Mouse (Mus musculus): ENCODE measurements at regions not wholly inside any gene's neighbourhood (a gene's known extent, or its start where the extent isn't known, plus 50 kb on each side); places are given as distances from the start of the nearest gene placed in this dataset.
"Not testable (repeated sequence)": the region's sequence is repeated elsewhere in the genome, so short reads cannot be mapped to it uniquely, and the experiment has no call there.

DNA sequence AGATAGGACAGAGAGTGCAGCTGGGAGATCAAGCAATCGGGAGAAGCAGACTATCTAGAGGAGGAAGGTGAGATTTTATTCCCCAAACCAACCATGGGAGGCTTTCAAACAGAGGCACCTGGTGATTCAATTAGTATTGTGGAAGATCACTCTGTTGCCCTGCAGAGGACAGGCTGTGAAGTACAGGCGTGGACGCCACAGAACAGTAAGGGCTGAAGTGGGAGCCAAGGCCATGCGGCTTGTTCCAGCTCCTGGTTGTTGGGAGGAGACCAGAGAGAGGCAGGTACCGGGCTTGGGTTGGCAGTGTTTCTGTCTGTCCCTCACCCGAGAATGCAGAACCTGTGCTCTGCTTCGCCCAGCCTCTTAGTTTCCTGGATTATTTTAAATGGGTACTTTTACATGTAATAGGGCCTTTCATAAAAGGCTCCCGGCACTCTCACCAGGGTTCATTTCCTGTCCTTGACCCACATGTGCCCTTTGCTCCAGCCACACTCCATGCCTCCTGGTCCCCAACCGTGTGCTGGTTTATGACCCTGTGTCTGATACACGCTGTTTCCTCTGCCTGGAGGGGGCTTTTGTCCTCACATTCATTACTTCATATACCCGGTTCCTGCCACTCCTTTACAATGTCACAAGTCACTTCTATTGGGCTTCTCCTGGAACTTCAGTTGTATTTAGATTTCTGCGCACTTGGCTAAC is 58.3 kb downstream of the Vcpkmt start:
- intact Hi-C loops (cut with DNase I) = no loop called here
- DNase-seq = peak in 1 of 2 experiments; percentile 23

DNA sequence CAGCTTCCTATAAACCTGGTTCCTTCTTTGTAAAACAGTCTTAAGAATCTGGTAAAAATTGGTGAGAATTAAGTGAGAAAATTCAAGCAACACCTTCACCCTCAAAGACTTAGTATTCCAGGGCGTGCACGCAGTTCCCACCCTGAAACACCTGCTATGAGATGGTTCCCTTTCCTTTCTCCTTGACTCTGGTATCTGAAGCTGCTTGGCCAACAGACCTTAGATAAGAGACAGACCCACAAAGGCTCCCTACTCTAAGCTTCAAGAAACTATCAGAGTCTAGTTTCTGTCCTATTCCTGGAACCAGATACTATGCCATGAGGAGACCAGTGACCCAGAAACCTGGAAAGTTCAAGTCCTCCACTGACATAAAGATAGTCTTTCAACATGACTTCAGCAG is 63.0 kb downstream of the Vcpkmt start:
- intact Hi-C loops (cut with DNase I) = no loop called here
- no peak for DNase-seq

DNA sequence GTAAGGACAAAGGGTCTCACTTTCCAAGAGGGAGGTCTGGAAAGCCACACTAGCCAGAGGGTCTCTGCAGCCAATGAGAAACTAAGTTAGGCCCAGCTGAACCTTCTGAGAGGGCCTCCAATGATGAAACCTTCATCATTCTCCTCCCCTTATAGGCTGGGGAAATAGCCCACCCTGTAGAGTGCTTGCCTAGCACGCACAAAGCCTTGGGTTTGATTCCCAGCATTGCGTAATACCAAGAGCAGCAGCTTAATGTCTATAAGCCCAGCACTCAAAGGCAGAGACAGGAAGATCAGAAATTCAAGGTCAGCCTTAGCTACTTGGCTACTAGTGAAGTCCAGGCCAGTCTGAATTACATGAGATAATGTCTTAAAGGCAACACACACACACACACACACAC is 63.8 kb downstream of the Vcpkmt start:
- DNase-seq = no peak
- intact Hi-C loops (cut with DNase I) = no loop called here

DNA sequence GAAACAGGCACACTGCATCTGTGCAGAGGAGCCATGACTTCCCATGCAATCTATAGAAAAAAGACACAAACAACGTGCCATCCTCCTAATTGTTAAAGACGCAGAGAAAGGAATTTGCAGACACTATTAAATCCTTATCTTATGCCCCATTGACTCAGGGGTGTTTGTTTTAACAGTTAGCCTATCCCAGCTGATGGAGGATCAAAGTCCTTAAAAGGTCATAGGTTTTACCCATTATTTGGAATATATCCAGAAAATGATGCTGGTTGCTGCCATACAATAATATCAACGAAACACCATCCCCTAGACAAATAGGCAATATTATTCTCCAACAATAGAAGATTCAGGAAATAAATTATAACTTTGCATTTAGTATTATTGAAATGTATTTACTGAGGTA is 65.2 kb downstream of the Vcpkmt start:
- intact Hi-C loops (cut with DNase I) = no loop called here
- no peak for DNase-seq

DNA sequence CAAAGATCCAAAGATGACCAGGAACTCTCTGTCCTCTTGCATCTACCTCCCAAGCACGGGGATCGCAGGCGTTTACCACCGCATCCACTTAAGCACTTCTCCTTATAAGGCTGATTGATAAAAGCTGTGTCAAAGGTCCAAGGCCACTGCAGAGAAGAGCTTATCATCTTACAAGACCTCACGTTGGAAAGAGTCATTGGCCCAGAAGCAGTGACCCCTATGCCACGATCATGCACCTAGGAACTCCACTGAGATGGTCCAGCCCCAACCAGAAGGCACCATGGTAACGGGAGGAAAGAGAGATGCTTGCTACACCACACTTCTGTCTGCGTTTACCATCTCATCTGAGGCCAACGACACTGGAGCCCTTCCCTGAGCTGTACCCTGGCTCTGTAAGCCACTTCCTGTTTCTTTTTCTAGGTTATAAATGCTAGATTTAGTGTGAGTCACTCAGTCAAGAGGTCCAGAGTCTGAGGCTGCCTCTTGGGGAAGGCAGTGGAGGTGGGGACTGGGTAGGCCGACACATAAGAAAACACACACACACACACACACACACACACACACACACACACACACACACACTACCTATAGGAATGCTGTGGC is 66.4 kb downstream of the Vcpkmt start:
- no peak for DNase-seq
- intact Hi-C loops (cut with DNase I) = no loop called here

DNA sequence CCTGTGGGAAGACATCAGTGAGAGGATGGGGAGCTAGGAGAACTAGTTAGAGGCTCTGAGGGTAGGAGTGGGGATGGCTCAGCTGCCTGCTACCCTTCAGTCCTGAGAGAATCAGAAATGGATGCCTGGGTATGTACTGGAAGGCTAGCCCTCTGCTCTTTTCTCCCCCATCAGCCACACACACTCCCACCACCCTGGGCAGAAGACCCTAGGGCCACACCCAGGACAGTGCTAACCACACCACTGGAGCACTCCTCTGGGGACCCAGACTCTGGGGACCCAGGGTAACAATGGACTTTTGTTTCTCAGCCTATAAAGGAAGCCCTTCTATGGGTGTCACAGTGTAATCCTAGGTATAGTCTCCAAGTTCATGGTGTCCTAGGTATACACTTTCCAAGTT is 67.0 kb downstream of the Vcpkmt start:
- no peak for DNase-seq
- intact Hi-C loops (cut with DNase I) = no loop called here

DNA sequence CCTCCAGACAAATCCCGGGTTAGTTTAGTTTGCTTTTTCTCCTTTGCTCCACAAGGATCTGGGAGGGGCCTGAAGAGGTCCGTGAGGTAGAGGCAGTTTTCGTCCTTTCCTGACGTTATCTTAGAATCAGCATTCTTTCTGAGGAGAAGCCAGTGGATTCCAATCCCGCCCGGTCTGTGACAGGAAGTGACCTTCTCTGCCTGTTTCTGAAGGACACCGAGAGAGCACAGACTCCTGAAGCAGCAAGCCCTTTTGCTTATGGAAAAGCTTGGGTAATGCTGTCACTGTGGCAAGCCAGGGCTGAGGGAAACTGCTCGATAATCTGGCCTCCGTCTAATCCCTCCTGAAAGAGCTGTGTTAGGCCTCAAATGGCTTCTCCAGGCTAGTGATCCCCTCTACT is 67.7 kb downstream of the Vcpkmt start:
- peak in 1 of 2 experiments; percentile 36 for DNase-seq
- intact Hi-C loops (cut with DNase I) = no loop called here

DNA sequence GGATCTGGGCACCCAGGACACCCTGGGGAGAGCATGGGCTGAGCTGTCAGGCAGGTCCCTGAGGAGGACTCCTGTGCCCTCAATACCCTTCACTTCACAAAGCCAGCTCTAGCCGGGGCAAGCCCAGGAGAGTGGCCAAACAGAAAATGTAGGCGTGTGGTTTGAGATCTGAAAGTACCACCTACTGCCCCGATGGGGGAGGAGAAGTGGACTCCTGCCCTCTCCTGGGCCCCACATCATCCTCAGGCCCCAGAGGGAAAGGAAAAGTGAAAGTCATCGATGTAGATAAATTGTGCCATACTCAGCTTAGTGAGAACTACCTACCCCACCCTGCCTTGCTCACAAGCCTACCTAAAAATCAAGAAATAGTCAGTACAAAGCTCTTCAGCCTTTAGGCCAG is 69.7 kb downstream of the Vcpkmt start:
- no peak for DNase-seq
- intact Hi-C loops (cut with DNase I) = no loop called here

DNA sequence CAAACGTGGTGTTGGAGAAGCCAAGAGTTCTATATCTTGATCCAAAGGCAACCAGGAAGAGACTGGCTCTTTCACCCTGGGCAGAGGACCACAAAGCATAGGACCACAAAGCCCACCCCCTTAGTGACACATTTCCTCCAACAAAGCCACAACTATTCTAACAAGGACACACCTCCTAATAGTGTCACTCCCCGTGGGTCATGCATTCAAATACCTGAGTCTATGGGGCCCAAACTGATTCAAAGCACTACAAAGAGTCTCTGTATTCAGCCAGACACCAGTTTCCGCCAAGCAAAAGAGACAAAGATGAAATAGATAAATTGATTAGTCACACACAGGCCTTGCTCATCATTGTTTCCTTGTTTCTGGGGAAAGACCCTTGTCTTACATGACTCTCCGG is 72.1 kb downstream of the Vcpkmt start:
- intact Hi-C loops (cut with DNase I) = no loop called here

DNA sequence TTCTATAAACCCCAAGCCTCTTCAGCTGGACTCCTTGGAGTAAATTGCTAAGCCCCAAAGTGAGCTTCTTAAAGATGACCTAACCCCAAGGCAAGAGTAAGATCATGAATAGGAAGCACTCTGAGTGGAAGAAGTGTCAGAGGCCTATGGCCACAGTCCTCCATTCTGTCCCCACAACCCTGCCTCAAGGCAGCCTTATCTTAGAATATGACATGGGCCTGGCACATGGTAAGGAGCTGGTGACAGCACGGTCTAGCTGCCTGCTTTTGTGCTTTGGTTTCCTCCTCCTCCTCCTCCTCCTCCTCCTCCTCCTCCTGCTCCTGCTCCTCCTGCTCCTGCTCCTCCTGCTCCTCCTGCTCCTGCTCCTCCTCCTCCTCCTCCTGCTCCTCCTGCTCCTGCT is 73.6 kb downstream of the Vcpkmt start:
- DNase-seq; intact Hi-C loops (cut with DNase I): not testable (repeated sequence)

More for the DNA sequence above, 72.1 kb downstream of the Vcpkmt start:
- DNase-seq = no peak

DNA sequence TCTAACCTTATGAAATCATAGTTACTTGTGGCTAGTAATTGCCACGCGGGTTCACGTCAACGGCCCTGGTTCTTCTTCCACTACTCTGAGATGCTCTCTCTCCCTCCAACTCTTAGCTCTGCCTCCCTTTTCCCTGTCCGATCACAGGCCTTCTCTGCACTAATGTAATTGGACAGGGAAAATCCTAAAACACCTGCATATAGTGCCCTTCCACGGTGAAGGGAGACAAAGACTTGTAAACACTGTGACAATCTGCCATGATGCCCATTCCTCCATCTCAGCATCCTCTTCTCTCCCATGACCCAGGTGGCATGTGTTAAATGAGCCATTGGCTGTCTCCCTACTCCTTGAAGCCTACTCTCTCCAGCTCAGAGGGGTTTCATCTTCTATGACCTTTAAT is 74.9 kb downstream of the Vcpkmt start:
- intact Hi-C loops (cut with DNase I) = no loop called here
- no peak for DNase-seq

DNA sequence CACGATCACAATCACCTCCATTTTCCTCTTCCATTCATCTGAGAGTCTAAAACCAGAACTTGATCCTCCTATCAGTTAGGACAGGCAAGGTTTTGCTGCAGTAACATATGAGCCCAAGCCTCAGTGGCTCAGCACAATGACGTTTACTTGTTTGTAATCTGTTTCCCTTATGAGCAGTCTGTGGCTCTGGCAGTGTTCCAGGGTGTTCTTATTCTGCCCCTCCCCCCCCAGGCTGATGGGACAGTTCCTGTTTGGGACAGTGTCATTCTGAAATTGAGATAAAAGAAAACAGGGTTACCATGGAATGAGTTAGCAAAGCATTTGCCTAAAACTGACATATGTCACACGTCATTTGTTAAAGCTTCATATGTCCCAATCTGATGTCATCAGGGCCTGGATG is 75.5 kb downstream of the Vcpkmt start:
- DNase-seq = peak in 1 of 2 experiments; percentile 29
- intact Hi-C loops (cut with DNase I) = no loop called here

DNA sequence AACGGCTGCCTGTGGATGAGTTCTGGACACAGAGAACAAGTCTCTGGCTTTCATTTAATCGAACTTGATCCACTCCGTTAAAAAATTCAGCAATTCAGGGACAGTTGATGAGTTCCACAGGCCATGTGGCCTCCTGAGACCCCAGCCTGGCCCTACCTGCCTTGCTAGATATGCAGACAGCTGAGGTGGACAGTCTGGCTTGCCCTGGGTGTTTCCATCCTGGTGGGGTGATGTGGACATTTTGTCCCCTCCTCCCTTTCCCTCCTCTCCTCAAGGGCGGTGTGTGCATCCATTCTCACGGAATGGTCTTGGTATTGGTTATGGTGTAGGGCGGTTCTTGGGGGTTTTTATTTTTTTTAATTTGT is 80.1 kb downstream of the Vcpkmt start:
- intact Hi-C loops (cut with DNase I) = loop anchor here (2.0 to 5.0 kb wide), 4 partner anchors 34 to 130 kb away; partner anchors contain the start of genes Arf6 and Gm9887

DNA sequence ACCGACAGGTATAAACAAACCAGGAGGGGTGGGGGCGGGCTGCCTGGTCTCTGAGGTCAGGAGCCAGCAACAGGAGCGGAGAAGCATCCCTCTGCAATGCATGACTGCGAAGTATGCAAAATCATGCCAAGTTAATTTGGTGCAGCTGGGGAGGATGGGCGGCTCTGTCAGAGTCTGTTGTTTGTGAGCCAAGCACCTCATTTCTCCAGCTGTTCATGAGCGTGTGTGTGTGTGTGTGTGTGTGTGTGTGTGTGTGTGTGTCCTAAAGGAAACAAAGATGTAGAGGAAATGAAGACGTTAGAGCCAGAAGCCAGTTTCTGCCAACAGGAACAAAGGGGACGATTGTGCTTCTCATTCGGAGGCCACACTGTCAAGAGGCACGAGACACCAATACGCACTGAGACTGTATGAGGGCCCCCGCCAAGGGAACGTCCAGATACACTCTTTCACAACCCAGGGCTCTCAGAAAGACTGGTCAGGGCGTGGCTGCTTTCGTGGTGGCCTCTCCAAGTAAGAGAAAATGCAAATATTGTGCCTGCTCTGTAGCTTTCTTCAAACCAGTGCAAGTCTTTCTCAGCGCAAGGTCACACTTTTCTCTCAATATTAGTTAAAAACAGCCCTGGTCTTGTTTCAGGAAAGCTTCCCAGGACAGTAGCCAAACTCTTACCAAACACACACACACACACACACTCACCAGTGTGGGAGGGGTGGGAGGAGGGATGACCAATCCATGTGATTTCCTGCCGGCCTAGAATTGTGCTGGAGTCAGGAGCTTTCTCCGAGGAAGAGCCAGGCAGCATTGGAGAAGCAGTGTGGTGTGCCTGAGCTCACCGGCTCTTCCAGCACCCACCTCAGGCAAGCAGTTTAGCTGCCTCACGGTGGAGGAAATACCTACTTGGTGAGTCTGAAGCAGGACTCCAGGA is 80.8 kb downstream of the Vcpkmt start:
- intact Hi-C loops (cut with DNase I) = loop anchor here (2.0 to 5.0 kb wide), 5 partner anchors 35 to 129 kb away; partner anchors contain the start of genes Arf6 and Gm9887
- peak; percentile 81 to 84 for DNase-seq

More for the DNA sequence above, 80.1 kb downstream of the Vcpkmt start:
- no peak for DNase-seq

DNA sequence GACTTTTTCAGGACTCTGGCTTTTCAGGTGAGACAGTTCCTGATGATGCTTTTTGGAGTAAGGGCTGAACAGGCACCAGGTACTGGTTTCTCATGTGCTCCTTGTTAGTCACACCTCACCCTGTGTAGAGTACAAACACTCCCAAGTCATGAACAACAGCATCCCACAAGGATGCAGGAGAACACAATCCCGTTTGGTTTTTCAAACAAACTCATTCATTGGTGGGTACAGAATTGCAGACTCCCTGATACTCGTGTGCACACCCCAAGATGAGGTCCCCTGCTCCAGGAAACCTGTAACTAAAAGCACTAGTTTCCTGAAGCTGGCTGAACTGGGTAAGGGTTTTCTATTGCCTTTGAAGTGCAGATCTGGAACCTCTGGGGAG is 81.5 kb downstream of the Vcpkmt start:
- intact Hi-C loops (cut with DNase I) = loop anchor here (2.0 to 5.0 kb wide), 2 partner anchors 39 to 55 kb away; no protein-coding TSS in a partner anchor
- DNase-seq = no peak

DNA sequence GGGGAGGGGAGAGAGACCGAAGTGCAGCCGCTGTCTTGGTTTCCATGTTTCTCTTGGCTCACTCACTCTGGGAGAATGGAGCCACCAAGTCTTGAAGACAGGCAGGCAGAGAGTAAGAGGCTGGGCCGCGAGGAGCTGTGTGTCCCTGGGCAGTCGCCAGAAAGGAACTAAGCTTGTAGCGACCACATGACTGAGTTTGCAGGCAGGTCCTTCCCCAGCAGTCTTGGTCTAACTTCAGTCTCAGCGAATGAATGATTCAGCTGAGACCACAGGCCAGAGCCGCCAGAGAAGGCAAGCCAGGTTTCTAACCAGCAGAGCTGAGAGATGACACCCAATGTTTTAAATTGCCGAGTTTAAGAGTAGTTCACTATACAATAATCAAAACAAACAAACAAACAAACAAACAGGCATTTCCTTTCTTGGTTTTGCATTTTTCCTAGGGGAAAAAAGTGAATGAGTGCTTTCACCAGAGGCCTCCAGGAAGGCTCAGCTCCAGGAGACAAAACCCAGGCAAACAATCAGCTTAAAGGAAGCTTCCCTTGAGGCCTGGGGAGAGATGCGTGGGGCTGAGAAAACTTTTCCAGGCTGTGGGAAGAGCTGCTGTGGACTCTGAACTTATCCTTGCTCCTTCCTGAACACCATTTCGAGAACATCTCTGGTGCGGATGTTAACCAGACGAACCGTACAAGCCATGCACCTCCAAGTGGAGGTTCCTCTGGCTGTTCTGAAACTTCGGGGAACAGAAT is 82.1 kb downstream of the Vcpkmt start:
- peak; percentile 74 to 76 for DNase-seq
- intact Hi-C loops (cut with DNase I) = loop anchor here (2.0 to 5.0 kb wide), 2 partner anchors 38 to 54 kb away; no protein-coding TSS in a partner anchor

DNA sequence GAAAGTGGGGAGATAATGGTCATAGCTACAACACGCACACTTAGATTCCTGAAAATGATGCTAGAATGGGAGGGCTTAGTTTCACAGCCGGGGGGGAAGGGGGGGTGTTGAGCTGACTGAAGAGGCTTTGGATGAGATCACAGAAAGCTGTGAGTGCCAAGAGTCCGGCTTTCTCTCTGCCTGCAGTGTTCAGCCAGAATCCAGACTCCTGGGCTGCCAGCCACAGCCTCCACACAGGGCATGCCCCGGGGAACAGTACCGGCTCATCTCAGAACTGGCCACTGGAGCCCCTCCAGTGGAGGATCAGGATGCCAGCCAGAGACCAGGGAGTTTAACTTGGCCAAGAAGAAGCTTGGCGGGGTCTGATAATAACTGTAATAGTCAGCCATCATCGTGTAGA is 85.7 kb downstream of the Vcpkmt start:
- intact Hi-C loops (cut with DNase I) = no loop called here
- peak; percentile 79 to 86 for DNase-seq

DNA sequence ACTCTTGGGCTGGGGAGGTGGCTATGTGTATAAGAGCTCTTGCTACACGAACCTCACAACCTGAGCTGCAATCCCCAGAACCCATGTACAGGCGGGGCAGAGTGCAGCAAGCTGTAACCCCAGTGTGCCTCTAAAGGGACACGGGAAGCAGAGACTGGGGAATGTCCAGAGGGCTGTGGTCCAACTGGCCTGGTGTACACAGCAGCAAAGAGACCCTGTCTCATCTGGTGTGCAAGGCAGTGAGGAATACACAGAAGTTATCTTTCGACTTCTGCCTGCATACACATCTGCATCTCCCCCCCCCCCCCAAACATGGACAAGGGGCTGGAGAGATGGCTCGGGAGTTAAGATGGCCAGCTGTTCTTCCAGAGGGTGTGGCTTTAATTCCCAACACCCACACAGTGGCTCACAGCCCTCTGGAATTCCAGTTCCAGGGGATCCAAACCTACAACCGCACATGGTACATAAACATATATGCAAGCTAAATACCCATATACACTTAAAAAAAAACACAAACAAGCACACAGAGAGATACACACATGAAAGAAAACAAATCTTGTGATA is 86.4 kb downstream of the Vcpkmt start:
- intact Hi-C loops (cut with DNase I) = no loop called here
- DNase-seq = peak; percentile 31 to 52

DNA sequence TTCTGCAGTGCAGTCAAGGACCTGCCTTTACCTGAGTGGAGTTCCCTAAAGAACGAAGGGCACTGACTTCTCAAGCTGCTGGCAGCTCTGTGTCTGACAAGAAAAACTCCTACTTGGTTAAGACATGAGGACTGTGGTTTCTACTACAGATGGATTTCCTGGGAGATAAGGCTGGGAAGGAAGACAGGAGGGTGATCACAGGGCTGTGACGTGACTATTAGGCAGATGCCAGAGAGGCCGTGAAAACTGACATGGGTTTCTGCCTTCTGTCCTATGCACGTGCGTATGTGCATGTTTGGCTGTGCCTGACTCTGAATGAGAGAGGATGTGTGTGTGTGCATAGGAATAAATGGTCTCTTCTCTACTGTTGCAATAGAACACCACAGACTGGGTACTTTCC is 87.1 kb downstream of the Vcpkmt start:
- no peak for DNase-seq
- intact Hi-C loops (cut with DNase I) = no loop called here

DNA sequence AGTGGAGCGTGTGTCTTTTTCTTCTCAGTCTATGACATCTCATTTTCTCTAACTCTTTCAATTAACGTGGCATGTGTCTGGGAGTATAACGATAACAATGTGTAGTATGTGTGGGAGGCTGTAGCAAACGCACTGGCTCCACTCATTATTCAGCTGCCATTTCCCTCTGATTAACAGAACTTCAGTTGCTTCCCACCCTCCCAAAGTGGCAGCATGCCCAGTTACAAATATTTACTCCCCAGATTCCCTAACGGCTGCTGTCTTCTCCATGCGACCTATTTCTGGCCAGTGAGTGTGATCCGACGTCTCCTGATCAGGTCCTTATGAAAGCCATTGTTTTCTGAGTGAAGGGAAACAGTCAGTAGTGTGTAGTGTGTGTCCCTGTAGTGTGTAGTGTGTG is 88.2 kb downstream of the Vcpkmt start:
- intact Hi-C loops (cut with DNase I) = no loop called here
- peak in 1 of 2 experiments; percentile 31 for DNase-seq
